ENCODE assay signal across 7 mouse cellular contexts in genomic region chr14:61137994-61138726, GRCm38 (mm10). TPM values are rescaled to one million over a fixed set of nuclear protein-coding genes. Genes with fewer than 3 reads are reported as not detected.
DNase-seq lines count a peak whose midpoint lies in the region; ATAC-seq and TF ChIP-seq lines count a peak whose summit lies in the region.

Gene Sacs, plus strand, starts transcription at chr14:61138457.

- peak within 1 kb of the TSS; percentile 64 for H3K9ac ChIP-seq in forebrain, embryonic 11.5 days (ENCODE audit: low read length)
- peak within 1 kb of the TSS; percentile 68 for H3K9ac ChIP-seq in heart, postnatal 0 days (replicated peaks; ENCODE audit: low read depth, low read length)
- peak within 1 kb of the TSS; percentile 69 for H3K9ac ChIP-seq in midbrain, postnatal 0 days (replicated peaks; ENCODE audit: low read length, poor library complexity, severe bottlenecking)

- no peak within 1 kb of the TSS for H3K27ac ChIP-seq in forebrain, embryonic 11.5 days (ENCODE audit: low read depth, low read length)
- H3K27ac ChIP-seq in heart, postnatal 0 days (ENCODE audit: low read depth), result peak within 1 kb of the TSS; percentile 76
- peak within 1 kb of the TSS; percentile 86 for H3K27ac ChIP-seq in left cerebral cortex, adult 2 months
- peak within 1 kb of the TSS; percentile 68; the same call in 1 of the 2 replicates for H3K27ac ChIP-seq in midbrain, postnatal 0 days (ENCODE audit: low read depth, low read length)

- H3K9me3 ChIP-seq in forebrain, embryonic 11.5 days (ENCODE audit: control insufficient read depth, low read length), result no peaks in the 10 kb centered on the region
- no peaks in the 10 kb centered on the region for H3K9me3 ChIP-seq in heart, postnatal 0 days (replicated peaks; ENCODE audit: control insufficient read depth, low read length)
- no peaks in the 10 kb centered on the region for H3K9me3 ChIP-seq in midbrain, postnatal 0 days (ENCODE audit: low read length)

- peak within 1 kb of the TSS; percentile 64 for H3K4me2 ChIP-seq in forebrain, embryonic 11.5 days (ENCODE audit: low read depth, low read length, severe bottlenecking)
- H3K4me2 ChIP-seq in heart, postnatal 0 days (ENCODE audit: low read depth, low read length), result peak within 1 kb of the TSS; percentile 84
- peak within 1 kb of the TSS; percentile 70 for H3K4me2 ChIP-seq in midbrain, postnatal 0 days (ENCODE audit: low read depth, low read length, poor library complexity, severe bottlenecking)

- no peak for TF ChIP-seq EP300 in heart, postnatal 0 days (IDR thresholded peaks at IDR 0.05; ENCODE audit: low read depth)

- no peaks in the 10 kb centered on the region for H3K36me3 ChIP-seq in forebrain, embryonic 11.5 days (ENCODE audit: control insufficient read depth, insufficient read depth, low read length)
- no peaks in the 10 kb centered on the region for H3K36me3 ChIP-seq in heart, postnatal 0 days (replicated peaks; ENCODE audit: control insufficient read depth, insufficient read depth, low read length)
- H3K36me3 ChIP-seq in midbrain, postnatal 0 days (ENCODE audit: insufficient read depth, low read length), result no peaks in the 10 kb centered on the region

- intact Hi-C loops in left cerebral cortex, adult 2 months (cut with DNase I), result loop anchor here (5.0 kb wide), 1 partner anchor 154 kb away; no protein-coding TSS in a partner anchor

- peak; percentile 32 for TF ChIP-seq CTCF in heart, postnatal 0 days (IDR thresholded peaks at IDR 0.05; ENCODE audit: low read depth)
- TF ChIP-seq CTCF in left cerebral cortex, adult 2 months (IDR thresholded peaks at IDR 0.05), result peak; percentile 47
- peak; percentile 74 for TF ChIP-seq CTCF in midbrain, postnatal 0 days (IDR thresholded peaks at IDR 0.05)

- 0 out of 2 replicates have a peak, but pooled peaks have one; percentile 33 for ATAC-seq in forebrain, embryonic 11.5 days (replicated peaks; ENCODE audit: low FRiP score)
- peak; percentile 69; the same call in 1 of the 2 replicates for ATAC-seq in heart, postnatal 0 days (ENCODE audit: insufficient read depth, low read depth)
- ATAC-seq in midbrain, postnatal 0 days (ENCODE audit: low FRiP score), result peak; percentile 78

- 2% methylated on average over 23 of the region's 23 CpGs for WGBS in forebrain, embryonic 11.5 days
- WGBS in heart, postnatal 0 days, result 6% methylated on average over 23 of the region's 23 CpGs
- 2% methylated on average over 23 of the region's 23 CpGs for whole genome bisulfite sequencing in midbrain, postnatal 0 days

- H3K4me3 ChIP-seq in forebrain, embryonic 11.5 days (ENCODE audit: low read depth, low read length), result peak within 1 kb of the TSS; percentile 41
- peak within 1 kb of the TSS; percentile 67 for H3K4me3 ChIP-seq in heart, postnatal 0 days (ENCODE audit: low read depth, low read length)
- H3K4me3 ChIP-seq in left cerebral cortex, adult 2 months, result peak within 1 kb of the TSS; percentile 57
- H3K4me3 ChIP-seq in midbrain, postnatal 0 days (ENCODE audit: low read depth, low read length), result peak within 1 kb of the TSS; percentile 60

- no peaks in the 10 kb centered on the region; the same call in 1 of the 2 replicates for H3K27me3 ChIP-seq in forebrain, embryonic 11.5 days (ENCODE audit: control insufficient read depth, insufficient read depth, low read length)
- no peaks in the 10 kb centered on the region for H3K27me3 ChIP-seq in heart, postnatal 0 days (ENCODE audit: control insufficient read depth, insufficient read depth, low read length)
- no peaks in the 10 kb centered on the region for H3K27me3 ChIP-seq in midbrain, postnatal 0 days (ENCODE audit: insufficient read depth, low read length)

- H3K4me1 ChIP-seq in forebrain, embryonic 11.5 days (replicated peaks; ENCODE audit: control insufficient read depth, insufficient read depth, low read length), result 0 out of 2 replicates have a peak, but pooled peaks cover 2% of the 10 kb centered on the region
- H3K4me1 ChIP-seq in heart, postnatal 0 days (ENCODE audit: control insufficient read depth, insufficient read depth), result peaks cover 19% of the 10 kb centered on the region
- peaks cover 14% of the 10 kb centered on the region for H3K4me1 ChIP-seq in midbrain, postnatal 0 days (ENCODE audit: insufficient read depth, low read length)

- peak; percentile 27 for DNase-seq in adrenal gland, adult 2 months
- DNase-seq in brain, embryonic 18.5 days (ENCODE audit: low read depth, low spot score), result peak; percentile 39
- peak; percentile 67 for DNase-seq in forebrain, embryonic 11.5 days (ENCODE audit: low spot score)
- no peak for DNase-seq in heart, postnatal 0 days (ENCODE audit: low spot score)
- DNase-seq in left cerebral cortex, adult 2 months (ENCODE audit: extremely low spot score in 1 of 2, low spot score in 2 of 2), result peak; percentile 46 to 63
- DNase-seq in midbrain, postnatal 0 days (ENCODE audit: low spot score), result peak; percentile 75
- DNase-seq in thymus, adult 18-20 months, result no peak

RNA-seq across cellular contexts. Expression of gene Sacs, which starts in this region (rescaled TPM):
- total RNA-seq in adrenal gland, adult 2 months (2021), result 1 to 10 TPM; 6.0 to 6.4 TPM
- 0.55 and 0.61 TPM in 2 replicates for polyA plus RNA-seq in adrenal gland, adult 2 months (2012; rRNA removed)
- polyA plus RNA-seq in forebrain, embryonic 11.5 days (2014; fragmentation: Nextera tagmentation; extraction: Ambion mirVana), result 5.4 and 6.0 TPM in 2 replicates
- 27.1 and 29.5 TPM in 2 replicates for total RNA-seq in heart, postnatal 0 days (2014; rRNA removed; ENCODE audit: low replicate concordance)
- 2.4 and 2.8 TPM in 2 replicates for polyA plus RNA-seq in heart, postnatal 0 days (2015; fragmentation: Nextera tagmentation; extraction: Ambion mirVana)
- 10 to 100 TPM; 63.0 to 63.8 TPM for total RNA-seq in left cerebral cortex, adult 2 months (2021)
- total RNA-seq in midbrain, postnatal 0 days (2014; rRNA removed), result 42.0 and 50.8 TPM in 2 replicates
- 4.7 and 5.8 TPM in 2 replicates for polyA plus RNA-seq in midbrain, postnatal 0 days (2015; fragmentation: Nextera tagmentation; extraction: Ambion mirVana)

Comparison
In these comparisons a context has a peak if more than half of its experiments do, and no peak if none do; other contexts are left out.
1. DNase-seq: peak in adrenal gland, adult 2 months (single experiment), brain, embryonic 18.5 days (single experiment), forebrain, embryonic 11.5 days (single experiment), left cerebral cortex, adult 2 months (2 of 2) and midbrain, postnatal 0 days (single experiment); none in heart, postnatal 0 days (single experiment) and thymus, adult 18-20 months (0 of 2).
2. Peak in every context shown above with its lines, with median percentiles within 50 percentile points of each other: ATAC-seq, H3K4me2 ChIP-seq, H3K4me3 ChIP-seq, H3K9ac ChIP-seq and CTCF ChIP-seq.